Mouse (Mus musculus) embryo, embryonic 10 days (tissue): ENCODE data around the gene Ift43.

Experiments used
- DNase-seq: peaks from one replicate; pipeline ENCODE4 v3.0.0-alpha.2; 2015; ENCODE audit warnings: low spot score

Gene Ift43

DNA sequence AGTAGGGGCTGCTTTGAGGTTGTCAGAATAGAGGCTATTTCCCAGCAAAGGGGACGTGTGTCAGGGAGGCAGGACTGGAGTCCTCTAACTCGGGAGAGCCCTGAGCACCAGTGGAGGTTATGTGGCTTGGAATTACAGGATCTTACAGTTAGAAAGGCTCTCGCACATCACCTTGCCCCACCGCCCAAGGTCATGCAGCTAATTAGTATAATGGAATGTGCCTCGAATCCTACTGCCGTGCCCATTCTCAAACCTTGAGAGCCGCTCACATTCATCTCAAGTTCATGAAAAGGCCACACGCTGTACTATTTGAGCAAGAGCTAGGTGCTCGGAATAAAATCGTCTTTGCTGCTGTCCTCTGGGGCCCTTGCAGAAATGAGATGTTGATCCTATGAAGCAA lies 47.4 kb downstream of the Ift43 start:
- no peak for DNase-seq

- peak; percentile 72 for DNase-seq
Observed at GRCm38 (mm10) chr12:86132799-86133198, 50.5 kb downstream of the Ift43 start.

DNA sequence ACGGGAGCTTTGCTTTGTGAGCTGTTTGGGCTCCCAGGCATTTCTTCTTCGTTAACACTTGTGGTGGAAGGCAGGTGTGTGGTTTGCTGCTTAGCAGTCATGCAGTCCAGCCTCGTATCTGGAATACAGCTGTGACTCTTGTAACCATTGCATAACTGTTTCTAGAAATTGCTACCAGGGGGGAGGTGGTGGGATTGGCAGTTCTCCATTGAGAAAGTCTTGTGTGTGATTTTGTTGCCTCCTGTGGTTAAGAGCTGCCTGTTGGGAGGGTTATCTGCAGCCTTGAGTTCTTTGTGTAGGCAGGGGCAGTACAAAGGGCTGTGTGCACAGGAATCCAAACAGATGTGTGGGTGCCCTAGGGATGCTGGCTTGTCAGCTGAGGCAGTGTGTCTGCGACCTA lies 53.4 kb downstream of the Ift43 start:
- no peak for DNase-seq

GRCm38 (mm10) chr12:86138696-86139095 lies 56.4 kb downstream of the Ift43 start:
- DNase-seq: no peak

DNA sequence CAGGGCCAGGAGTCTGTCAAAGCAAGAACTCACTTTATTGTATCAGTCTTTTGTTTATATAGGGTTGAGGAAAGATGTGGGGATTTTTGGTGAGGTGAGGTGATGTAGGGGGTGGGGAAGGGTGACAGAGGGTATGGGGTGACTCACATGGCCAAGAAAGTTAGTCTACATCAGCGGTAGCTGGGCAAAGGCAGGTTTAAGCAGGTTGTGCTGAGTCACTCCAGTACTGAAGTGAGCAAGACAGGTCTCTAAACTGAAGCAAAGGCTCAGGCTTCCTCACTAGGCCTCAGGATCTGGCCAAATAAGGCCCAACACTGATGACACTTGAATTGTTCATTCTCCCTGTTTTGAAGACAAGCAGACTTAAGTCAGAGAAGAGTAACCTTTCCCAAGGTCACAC lies 60.0 kb downstream of the Ift43 start:
- no peak for DNase-seq

- DNase-seq: no peak
Observed at GRCm38 (mm10) chr12:86146246-86146645, 63.9 kb downstream of the Ift43 start.

- no peak for DNase-seq
Observed at GRCm38 (mm10) chr12:86148271-86148670, 65.9 kb downstream of the Ift43 start.

DNA sequence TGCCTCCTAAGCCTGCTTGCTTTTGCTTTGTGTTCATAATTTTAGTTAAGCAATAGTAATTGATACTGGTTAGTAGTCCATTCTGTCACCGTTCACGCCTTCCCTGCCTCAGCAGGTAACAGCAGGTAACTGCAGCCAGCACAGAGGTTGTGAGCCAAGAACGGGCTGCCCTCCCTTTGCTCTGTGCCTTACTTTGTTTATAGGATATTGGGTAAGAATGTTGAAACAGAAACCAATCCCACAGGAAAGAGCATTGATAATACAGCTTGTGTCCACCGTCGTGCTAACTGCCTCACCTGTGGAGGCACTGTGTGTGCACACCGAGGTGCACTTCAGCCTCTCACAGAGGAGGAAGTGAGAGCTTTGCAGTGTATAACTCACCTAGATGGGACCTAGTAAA lies 66.7 kb downstream of the Ift43 start:
- no peak for DNase-seq

DNA sequence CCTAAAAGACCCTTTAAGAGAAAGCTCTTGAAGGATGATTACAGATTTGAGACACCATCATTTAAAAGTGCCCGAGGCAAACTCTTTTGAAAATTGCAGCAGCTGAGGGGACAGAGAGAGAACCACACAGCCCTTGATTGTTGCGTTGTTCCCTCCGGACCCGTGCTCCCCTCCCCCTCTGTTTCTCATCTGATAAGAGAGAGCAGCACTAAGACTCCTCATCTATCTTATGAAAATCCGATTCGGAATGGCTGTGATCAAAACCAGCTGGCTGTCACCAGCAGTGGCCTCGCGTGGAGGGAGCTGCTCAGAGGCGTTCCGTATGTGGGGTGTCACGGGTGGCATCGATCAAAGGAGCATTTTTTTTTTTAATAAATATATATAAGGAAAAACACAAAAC lies 69.6 kb downstream of the Ift43 start:
- DNase-seq: no peak

GRCm38 (mm10) chr12:86153213-86153957 lies 71.0 kb downstream of the Ift43 start:
- DNase-seq: no peak

- DNase-seq: no peak
Observed at GRCm38 (mm10) chr12:86155176-86155575, 72.8 kb downstream of the Ift43 start.

DNA sequence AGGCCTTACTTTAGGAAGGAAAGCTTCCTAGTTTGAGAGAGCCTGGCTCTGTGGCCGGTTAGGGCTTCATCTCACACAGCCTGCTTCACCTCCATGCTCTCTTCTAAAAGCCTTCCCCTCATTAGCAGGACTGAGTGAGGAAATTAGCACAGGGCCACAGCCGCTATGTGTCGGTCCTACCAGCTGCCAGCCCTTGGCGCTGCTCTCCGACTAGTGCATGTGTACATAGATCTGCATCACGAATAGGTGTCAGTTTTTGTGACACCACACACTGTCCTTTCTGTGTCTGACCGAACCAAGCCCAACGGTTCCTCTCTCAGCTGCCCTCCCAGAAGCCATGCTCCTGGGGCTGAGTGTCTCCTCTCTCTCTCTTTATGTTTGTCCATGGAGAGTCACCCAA lies 74.8 kb downstream of the Ift43 start:
- no peak for DNase-seq

DNA sequence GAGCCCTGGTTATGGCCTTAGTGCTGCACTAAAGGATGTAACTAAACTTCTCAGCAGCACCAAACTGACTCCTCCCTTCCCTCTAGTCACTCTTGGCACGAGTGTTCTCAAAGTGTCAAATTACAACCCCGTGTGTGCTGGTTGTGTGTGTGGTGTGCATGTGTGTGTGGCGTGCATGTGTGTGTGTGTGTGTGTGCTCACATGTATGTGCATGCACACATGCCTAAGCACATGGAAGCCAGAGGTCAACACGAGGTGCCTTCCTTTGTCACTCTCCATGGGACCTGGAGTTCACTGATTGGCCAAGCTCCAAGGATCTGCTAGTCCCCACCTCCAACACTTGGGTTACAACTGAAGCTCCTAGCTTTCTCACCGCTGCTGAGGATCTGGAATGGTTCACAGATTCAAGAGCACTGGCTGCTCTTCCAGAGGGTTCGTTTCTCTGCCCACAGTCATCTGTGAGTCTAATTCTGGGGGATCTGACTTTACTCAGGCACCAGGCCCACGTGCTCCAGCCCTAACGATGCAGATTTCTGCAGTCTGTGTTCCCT lies 75.6 kb downstream of the Ift43 start:
- DNase-seq: peak; percentile 74

DNA sequence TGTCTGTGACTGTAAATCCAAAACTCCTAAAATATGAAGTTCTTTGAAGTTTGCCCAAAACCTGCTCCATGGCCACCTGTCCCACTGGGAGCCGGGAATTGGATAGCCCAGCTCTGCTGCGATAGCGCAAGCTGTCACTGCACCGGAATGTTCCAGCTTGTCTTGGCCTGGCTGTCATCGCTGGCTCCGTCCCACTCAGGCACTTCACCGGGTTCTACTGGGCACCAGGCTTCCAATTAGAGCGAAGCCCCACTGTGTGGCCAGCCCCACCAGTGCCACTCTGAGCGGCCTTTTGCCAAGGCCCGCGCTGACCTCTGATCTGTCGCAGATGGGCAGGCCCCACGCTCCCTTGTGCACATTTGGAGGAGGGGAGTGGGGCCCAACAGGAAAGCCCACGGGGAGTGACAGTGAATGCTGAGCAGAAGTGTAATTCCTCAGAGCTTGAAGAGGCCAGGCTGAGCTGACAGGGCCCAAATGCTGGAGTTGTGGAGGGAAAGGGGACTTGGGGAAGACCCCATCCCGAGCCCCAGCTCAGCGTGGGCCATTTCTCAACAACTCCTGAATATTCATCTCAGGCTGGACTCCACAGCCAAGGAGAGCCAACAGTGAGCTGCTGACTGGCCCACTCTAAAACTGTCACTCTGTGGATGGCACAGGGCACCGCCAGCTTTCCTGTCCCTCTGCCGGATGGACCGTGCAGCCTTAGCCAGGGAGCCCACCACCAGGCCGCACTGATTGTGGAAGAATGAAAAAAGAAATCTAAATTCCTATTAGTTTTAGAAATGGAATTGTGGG lies 76.5 kb downstream of the Ift43 start:
- no peak for DNase-seq

DNA sequence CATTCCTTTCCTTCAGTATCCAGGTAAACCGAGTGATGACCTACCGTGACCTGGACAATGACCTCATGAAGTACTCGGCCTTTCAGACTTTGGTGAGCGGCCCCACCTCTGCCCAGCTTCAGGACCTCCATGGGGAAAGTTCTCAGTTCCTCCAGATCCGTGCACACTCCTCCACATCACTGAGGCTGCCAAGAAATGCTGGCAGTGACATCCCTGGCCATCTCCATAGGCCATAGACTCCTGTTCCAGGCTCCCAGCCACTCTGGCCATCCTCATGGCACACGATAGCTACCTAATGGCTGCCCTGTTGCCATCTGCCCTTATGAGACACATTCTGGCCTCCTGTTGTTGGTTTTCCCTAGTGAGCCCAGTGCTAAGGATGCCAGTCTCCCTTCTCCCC lies 79.1 kb downstream of the Ift43 start:
- no peak for DNase-seq

GRCm38 (mm10) chr12:86161942-86162341 lies 79.6 kb downstream of the Ift43 start:
- DNase-seq: no peak

DNA sequence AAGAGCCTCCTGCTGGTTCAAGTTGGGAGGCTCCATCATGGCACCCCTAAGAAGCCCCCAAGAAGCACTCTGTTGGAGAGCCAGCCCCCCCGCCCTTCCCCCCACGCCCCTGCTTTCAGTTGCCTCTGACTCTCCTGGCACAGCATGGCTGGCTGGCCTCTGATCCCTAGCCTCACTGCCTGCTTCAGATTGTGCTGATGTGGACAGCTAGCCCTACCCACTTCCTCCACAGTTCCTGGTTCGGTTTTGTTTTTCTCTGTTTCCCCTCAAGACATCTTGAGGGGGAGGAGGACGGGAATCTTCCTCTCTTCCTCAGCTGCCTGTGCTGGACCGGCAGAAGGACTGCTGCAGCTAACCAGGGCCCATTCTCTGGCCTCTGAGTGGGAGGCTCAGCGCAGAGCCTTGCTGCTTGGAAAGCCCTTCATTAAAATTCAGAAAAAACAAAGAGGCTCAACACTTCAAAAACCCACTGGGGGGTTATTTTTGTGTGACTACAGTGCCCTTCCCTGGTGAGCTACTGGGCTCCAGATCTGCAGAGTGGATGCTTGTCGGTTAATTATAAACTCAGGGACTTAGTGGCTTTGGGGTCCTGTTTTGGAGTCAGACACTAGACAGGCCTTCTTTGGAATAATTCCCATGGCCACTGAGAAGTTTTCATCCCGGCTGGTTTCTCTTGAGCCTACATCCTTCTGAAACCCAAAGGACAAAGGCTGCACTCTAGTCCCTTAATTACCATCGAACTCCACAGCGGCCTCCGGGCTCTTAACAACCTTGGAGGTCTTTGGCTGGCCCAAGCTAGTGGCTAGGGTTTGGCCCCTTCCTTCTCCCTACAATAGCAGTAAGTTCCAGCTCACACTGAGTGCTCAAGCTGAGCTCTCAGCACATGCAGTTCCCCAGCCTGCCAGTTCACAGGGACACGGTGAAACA lies 80.8 kb downstream of the Ift43 start:
- DNase-seq: peak; percentile 48

DNA sequence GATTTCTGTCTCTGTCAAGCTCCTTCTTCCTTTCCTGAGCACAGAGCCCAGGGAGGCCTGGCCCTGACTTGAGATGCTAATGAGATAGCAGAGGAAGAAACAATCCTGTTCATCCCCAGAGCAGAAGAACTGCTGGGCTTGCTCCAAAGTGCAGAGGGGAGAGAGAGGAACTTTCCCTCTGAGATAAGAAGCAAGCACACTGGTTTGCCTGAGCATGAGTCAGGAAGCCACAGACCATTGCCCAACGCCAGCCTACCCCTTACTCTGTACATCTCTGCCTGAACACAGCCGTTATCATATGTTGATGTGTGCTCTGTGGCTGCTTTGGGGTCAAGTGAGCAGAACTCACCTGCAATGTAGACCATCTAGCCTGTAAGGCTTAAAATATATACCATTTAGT lies 83.9 kb downstream of the Ift43 start:
- no peak for DNase-seq

DNA sequence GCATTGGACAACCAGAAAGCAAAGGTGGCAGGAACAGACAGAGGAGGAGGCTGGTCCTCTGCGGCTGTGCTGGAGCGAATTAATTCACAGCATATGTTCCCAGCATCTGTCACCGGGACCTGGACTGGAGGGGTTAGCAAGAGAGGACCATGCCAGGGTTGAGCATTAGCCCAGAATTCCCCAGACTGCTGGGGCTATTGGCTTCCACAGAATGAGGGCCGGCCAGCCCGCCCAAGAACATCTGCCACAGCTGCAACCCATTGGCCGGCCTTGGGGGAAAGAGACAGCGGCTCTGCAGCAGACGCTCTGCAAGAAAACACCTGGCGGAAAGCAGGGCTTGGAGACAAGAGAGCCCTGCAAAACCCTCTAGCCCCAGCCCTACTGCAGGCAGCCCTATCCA lies 84.7 kb downstream of the Ift43 start:
- DNase-seq: peak; percentile 67

- DNase-seq: no peak
Observed at GRCm38 (mm10) chr12:86168712-86169111, 86.4 kb downstream of the Ift43 start.

DNA sequence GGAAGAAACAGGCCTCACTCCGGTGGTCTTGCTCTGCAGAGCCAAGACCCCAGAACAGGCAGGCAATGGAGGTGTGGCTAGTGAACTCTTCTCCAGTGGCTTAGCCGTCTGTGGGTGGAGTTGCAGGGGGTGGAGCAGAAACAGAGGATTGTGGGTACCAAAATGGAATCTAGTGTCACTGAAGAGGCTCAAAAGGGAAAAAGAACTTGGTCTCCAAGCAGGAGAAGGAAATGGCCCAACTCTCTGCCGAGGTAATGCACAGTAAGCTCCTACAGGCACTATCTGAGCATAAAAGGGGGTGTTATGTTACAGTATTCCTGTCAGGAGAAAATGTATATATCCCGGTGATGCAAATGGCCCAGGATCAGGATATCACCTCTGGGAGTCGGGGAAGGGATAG lies 86.9 kb downstream of the Ift43 start:
- DNase-seq: no peak

DNA sequence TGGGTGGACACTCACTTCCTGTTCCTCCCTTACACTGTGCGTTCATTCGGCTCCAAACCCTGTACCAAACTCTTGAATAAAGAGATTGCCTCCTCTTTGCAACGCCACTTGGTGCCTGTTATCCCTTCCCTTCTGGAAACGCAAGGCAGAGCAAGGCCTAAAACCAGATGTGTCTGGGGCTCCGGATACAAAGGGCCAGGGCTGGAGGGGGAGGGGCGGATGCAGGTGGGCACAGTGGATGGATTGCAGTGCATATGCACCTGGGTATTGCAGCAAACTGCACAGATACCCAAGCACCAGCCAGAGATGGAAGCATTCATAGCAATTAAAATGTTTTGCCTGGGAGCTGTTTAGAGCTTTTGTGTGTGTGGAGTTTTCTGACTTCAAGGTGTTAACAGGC lies 91.0 kb downstream of the Ift43 start:
- DNase-seq: no peak
